Mouse (Mus musculus): ENCODE measurements around the gene Lrch1. TPM values are rescaled to one million over a fixed set of nuclear protein-coding genes. Genes with fewer than 3 reads are reported as not detected.
A peak's percentile ranks its signal among the peaks of the same experiment; 100 is the strongest.

Gene Lrch1
- polyA plus RNA-seq, 1 experiment from 2014 or later = 10.9 TPM

DNA sequence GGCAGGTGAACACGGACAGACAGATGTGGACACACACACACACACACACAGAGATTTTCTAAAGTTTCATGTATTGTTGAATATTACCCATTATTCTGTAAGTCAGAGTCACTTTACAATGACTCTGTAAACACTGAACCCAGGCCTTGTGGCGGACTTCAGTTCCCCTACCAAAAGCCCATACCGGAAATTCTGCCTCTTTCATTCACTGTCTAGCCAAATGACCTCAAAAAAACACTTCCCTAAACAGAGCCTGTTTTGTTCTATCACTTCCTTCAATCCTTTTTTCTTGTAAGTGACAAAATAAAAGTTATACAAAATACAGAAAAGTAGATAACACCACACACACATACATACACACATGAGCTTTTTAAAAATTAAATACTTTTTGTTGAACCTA lies 41.7 kb downstream of the Lrch1 start:
- H3K9ac ChIP-seq = no peak overlapping the region
- H3K4me1 ChIP-seq (replicated peaks) = peaks cover 35% of the 10 kb centered on the region
- H3K27ac ChIP-seq = no peak overlapping the region
- no peaks in the 10 kb centered on the region for H3K27me3 ChIP-seq
- ATAC-seq (replicated peaks; ENCODE audit: insufficient number of reproducible peaks, insufficient read depth, low FRiP score, low read depth) = no peak
- WGBS = 66% methylated on average over 3 of the region's 3 CpGs
- H3K4me3 ChIP-seq = no peak overlapping the region
- H3K9me3 ChIP-seq (replicated peaks) = no peaks in the 10 kb centered on the region
- no peaks in the 10 kb centered on the region for H3K36me3 ChIP-seq
- no peak overlapping the region for H3K4me2 ChIP-seq

DNA sequence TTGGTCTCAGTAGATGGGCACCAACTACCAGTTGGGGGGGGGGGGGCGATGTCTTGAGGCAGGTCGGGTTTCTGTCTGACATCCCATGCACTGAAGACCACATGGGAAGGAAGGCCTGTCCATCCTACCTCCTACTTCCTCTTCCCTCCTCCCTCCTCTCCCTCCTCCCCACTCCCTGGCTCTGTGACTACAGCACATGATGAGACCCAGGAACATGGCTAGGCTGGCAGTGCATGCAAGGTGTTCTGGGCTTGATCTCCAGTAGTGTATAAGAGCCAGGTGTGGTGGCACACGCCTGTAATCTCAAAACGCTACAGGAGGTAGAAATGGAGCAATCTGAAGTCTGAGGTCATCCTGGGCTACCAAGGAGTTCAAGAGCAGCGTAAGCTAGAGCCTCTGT lies 43.2 kb downstream of the Lrch1 start:
- H3K4me2 ChIP-seq = no peak overlapping the region
- H3K27me3 ChIP-seq = no peaks in the 10 kb centered on the region
- H3K36me3 ChIP-seq = no peaks in the 10 kb centered on the region
- H3K4me1 ChIP-seq (replicated peaks) = peaks cover 43% of the 10 kb centered on the region
- no peak for ATAC-seq (replicated peaks; ENCODE audit: insufficient number of reproducible peaks, insufficient read depth, low FRiP score, low read depth)
- H3K4me3 ChIP-seq = no peak overlapping the region
- no peak overlapping the region for H3K27ac ChIP-seq
- no peaks in the 10 kb centered on the region for H3K9me3 ChIP-seq (replicated peaks)
- WGBS = 84% methylated on average over 5 of the region's 5 CpGs
- H3K9ac ChIP-seq = no peak overlapping the region

DNA sequence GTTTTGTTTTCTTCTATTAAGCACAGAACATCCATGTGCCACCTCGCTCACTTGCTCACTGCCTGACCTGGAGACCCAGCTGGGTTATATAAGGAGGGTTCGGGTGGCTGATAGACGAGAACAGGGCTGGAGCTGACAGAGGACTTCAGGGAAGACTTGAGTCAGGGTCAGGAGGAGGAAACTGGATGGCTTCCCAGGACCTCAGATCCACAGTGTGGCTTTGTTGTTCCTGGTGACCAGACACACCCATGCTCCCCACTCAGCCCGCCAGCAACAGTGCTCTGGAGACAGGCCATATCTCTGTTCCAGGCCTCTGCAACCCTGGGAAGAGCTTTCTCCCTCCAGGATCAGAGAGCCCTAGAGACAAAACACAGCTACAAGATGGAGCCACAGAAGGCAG lies 44.6 kb downstream of the Lrch1 start:
- Histone ChIP-seq H3K27ac (peak overlapping the region; percentile 0; the same call in 1 of the 2 replicates), H3K4me1 (replicated peaks) (peaks cover 49% of the 10 kb centered on the region), H3K4me2 (no peak overlapping the region), H3K9me3 (replicated peaks) (no peaks in the 10 kb centered on the region), H3K4me3 (no peak overlapping the region), H3K36me3 (no peaks in the 10 kb centered on the region), H3K9ac (no peak overlapping the region), H3K27me3 (no peaks in the 10 kb centered on the region)
- ATAC-seq (replicated peaks; ENCODE audit: insufficient number of reproducible peaks, insufficient read depth, low FRiP score, low read depth) = peak; percentile 36; the same call in 1 of the 2 replicates
- 37% methylated on average over 4 of the region's 4 CpGs for WGBS

DNA sequence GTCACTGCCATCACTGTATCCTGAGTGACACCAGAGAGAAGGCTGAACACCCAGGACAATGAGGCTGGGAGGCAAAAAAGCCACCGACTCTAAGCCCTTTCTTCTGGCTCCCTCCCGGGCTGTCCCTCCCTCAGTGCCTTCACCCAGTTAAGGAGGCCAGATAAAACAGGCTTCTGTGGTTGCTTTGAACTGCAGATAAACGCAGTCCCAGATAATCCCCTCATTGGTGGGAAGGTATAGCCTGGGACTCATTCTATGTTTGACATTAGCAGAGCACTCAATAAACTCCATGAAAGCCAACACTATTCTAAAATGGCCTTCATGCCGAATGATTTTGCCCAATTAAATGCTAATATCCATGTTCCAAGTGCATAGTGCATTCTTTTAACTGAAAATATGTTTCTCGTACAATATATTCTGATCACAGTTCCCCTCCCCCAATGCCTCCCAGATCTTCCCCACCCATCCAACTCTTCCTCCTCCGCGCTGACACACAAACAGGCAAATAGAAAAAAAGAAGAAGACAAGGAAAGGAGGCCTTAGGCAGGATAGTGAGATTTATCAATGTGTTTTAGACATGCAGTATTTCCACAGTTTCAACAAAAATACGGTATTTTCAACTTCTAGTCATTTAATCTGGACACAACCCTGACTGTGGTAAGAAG lies 46.8 kb downstream of the Lrch1 start:
- no peaks in the 10 kb centered on the region for H3K36me3 ChIP-seq
- H3K9me3 ChIP-seq (replicated peaks) = no peaks in the 10 kb centered on the region
- 0 out of 2 replicates have a peak, but pooled peaks have one; percentile 3 for ATAC-seq (replicated peaks; ENCODE audit: insufficient number of reproducible peaks, insufficient read depth, low FRiP score, low read depth)
- WGBS = 57% methylated on average over 8 of the region's 8 CpGs
- no peak overlapping the region for H3K9ac ChIP-seq
- H3K4me3 ChIP-seq = no peak overlapping the region
- H3K27ac ChIP-seq = peak overlapping the region; percentile 77
- no peaks in the 10 kb centered on the region for H3K27me3 ChIP-seq
- H3K4me2 ChIP-seq = peak overlapping the region; percentile 38; the same call in 1 of the 2 replicates
- H3K4me1 ChIP-seq (replicated peaks) = peaks cover 44% of the 10 kb centered on the region

DNA sequence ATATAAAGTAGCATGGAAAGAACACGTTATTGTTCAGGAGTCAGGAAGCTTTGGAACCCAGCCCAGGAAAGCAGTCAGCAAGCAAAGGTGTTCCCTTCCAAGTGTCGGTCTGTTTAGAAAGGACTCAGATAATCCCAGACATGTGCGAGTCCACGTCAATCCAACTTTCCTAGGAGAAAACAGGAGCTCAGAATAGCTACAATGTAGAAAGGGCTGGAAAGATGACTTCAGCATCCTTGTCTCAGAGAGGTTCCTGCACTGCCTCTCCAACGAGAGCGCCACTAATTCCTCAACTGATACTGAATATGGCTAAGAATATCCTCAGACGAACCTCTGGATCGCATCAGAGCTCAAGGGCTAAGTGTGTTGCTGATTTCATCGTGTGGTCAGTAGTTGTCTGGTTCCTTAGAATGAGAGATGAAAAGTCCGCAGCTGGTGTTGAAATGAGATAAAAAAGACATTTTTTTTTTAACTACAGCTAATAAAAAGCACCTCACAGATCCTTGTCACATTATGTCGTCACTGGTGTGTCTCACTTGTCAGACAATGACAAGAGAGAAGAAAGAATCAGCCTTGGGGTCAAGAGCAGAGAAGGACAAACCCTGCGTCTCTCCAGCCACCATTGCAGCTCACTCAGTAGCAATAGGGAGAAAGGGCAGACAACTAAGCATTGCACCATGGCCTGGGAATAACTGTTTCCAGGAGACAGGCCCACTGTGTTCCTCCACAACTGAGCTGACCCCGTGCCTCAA lies 47.5 kb downstream of the Lrch1 start:
- Histone ChIP-seq H3K4me3 (0 out of 2 replicates have a peak overlapping the region, but pooled peaks have one; percentile 3), H3K36me3 (no peaks in the 10 kb centered on the region), H3K27me3 (no peaks in the 10 kb centered on the region), H3K27ac (peak overlapping the region; percentile 77), H3K4me1 (replicated peaks) (peaks cover 44% of the 10 kb centered on the region), H3K4me2 (peak overlapping the region; percentile 38), H3K9ac (no peak overlapping the region), H3K9me3 (replicated peaks) (no peaks in the 10 kb centered on the region)
- ATAC-seq (replicated peaks; ENCODE audit: insufficient number of reproducible peaks, insufficient read depth, low FRiP score, low read depth) = peak; percentile 72
- 19% methylated on average over 13 of the region's 13 CpGs for WGBS

DNA sequence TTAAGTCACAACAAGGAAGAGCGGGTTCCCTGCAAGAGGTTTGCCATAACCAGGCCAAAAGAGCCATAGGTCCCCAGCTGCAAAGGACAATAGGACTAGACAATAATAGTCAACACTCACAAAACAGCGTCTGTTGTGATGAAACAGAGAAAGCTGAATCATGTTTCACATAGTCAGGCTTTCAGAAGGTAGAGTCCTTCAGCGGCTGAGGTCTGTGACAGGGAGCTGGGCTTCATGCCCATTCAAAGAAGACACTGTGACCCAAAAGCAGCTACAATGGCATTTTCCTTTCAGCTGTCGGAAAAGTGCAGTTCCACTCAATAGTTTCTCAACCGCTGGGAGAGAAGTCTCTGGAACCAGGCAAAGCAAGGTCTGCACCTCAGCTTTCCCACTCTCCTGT lies 48.7 kb downstream of the Lrch1 start:
- WGBS = 75% methylated on average over 5 of the region's 5 CpGs
- H3K4me3 ChIP-seq = no peak overlapping the region
- ATAC-seq (replicated peaks; ENCODE audit: insufficient number of reproducible peaks, insufficient read depth, low FRiP score, low read depth) = no peak
- no peaks in the 10 kb centered on the region for H3K27me3 ChIP-seq
- H3K9me3 ChIP-seq (replicated peaks) = no peaks in the 10 kb centered on the region
- no peaks in the 10 kb centered on the region for H3K36me3 ChIP-seq
- peak overlapping the region; percentile 77; the same call in 1 of the 2 replicates for H3K27ac ChIP-seq
- H3K9ac ChIP-seq = no peak overlapping the region
- H3K4me2 ChIP-seq = no peak overlapping the region
- peaks cover 41% of the 10 kb centered on the region for H3K4me1 ChIP-seq (replicated peaks)

DNA sequence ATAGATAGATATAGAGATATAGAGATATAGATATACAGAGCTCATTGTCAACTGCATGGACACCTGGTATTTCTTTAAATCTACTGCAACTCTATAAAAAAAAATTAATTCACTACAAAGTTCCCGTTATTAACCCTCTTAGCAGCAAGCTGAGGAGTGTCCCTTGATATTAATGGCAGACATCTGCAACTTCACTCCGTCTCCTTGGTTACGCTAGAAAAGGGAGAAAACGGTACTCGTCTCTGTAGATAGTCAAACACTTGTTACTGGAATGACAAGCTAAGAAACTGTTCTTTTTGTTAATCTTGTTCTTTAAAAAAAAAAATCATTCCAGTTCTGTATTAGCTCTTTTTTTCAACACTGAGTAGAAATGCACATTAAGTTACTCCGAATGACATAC lies 54.0 kb downstream of the Lrch1 start:
- no peaks in the 10 kb centered on the region for H3K9me3 ChIP-seq (replicated peaks)
- H3K27me3 ChIP-seq = no peaks in the 10 kb centered on the region
- no peaks in the 10 kb centered on the region for H3K36me3 ChIP-seq
- no peak overlapping the region for H3K9ac ChIP-seq
- no peak overlapping the region for H3K4me2 ChIP-seq
- no peak overlapping the region for H3K27ac ChIP-seq
- peaks cover 31% of the 10 kb centered on the region for H3K4me1 ChIP-seq (replicated peaks)
- 74% methylated on average over 6 of the region's 6 CpGs for WGBS
- no peak overlapping the region for H3K4me3 ChIP-seq
- no peak for ATAC-seq (replicated peaks; ENCODE audit: insufficient number of reproducible peaks, insufficient read depth, low FRiP score, low read depth)

DNA sequence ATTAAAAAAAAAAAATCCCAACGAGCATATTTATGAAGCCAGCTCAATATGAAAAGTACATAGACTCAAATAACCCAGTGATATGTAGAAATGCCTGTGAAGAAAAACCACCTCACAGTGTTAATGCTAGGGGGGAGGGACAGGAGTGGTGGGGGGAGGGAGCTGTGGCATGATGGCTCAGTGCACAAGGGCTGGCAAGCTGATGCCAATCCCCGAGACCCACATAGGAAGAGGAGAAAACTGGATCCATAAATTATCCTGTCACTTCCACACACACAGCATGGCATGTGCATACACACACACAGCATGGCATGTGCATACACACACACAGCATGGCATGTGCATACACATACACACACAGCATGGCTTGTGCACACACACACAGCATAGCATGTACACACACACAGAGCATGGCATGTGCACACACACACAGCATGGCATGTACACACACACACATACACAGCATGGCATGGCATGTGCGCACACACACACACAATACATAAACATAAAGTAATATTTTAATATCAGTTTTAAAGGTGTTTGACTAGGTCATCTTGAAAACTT lies 54.5 kb downstream of the Lrch1 start:
- ATAC-seq (replicated peaks; ENCODE audit: insufficient number of reproducible peaks, insufficient read depth, low FRiP score, low read depth) = no peak
- H3K27me3 ChIP-seq = no peaks in the 10 kb centered on the region
- WGBS = 81% methylated on average over 3 of the region's 3 CpGs
- H3K36me3 ChIP-seq = no peaks in the 10 kb centered on the region
- H3K4me2 ChIP-seq = no peak overlapping the region
- H3K9me3 ChIP-seq (replicated peaks) = no peaks in the 10 kb centered on the region
- H3K4me3 ChIP-seq = no peak overlapping the region
- H3K27ac ChIP-seq = no peak overlapping the region
- H3K9ac ChIP-seq = no peak overlapping the region
- H3K4me1 ChIP-seq (replicated peaks) = peaks cover 28% of the 10 kb centered on the region

DNA sequence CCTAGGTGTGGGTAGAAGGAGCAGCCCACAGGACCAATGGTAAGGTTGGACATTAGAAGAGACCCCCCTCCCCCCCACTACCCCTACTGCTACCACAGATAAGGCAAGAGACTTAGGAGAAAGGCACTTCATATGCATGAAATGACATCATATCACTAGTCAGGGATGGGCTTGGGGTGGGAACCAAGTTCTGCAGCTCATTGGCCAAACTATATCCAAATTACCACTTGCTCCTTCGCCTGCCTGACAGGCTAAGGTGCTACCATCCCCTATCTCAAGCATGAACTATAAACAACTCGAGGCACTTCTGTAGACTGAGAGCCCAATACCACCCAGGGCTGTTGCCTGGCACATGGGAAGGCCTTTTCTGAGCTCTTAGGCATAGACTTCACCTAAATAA lies 58.4 kb downstream of the Lrch1 start:
- Histone ChIP-seq H3K4me2 (no peak overlapping the region), H3K27me3 (no peaks in the 10 kb centered on the region), H3K36me3 (no peaks in the 10 kb centered on the region), H3K4me3 (no peak overlapping the region), H3K9ac (no peak overlapping the region), H3K27ac (no peak overlapping the region), H3K9me3 (replicated peaks) (no peaks in the 10 kb centered on the region), H3K4me1 (replicated peaks) (peaks cover 51% of the 10 kb centered on the region)
- ATAC-seq (replicated peaks; ENCODE audit: insufficient number of reproducible peaks, insufficient read depth, low FRiP score, low read depth) = no peak
- WGBS = 73% methylated on average over 2 of the region's 2 CpGs

DNA sequence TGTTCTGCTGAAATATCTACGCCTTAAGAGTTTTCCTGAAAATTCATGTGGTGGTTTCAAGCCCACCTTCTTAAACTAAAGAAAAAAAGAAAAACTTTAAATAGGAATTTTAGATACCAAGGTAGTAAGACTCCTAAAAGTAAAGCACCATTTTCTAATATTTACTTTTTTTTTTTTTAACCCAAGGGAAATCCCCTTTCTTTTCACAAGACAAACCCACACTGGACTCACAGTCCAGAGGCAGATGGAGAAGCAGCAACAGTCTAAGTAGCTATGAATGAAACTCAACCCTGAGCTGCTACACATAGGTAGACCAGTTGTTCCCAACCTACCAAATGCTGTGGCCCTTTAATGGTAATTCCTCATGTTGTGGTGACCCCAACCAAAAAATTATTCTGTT lies 59.6 kb downstream of the Lrch1 start:
- H3K4me1 ChIP-seq (replicated peaks) = peaks cover 59% of the 10 kb centered on the region
- ATAC-seq (replicated peaks; ENCODE audit: insufficient number of reproducible peaks, insufficient read depth, low FRiP score, low read depth) = no peak
- H3K27ac ChIP-seq = no peak overlapping the region
- H3K4me3 ChIP-seq = no peak overlapping the region
- no peak overlapping the region for H3K9ac ChIP-seq
- H3K36me3 ChIP-seq = no peaks in the 10 kb centered on the region
- no peak overlapping the region for H3K4me2 ChIP-seq
- WGBS = 98% methylated on average over 1 of the region's 1 CpGs
- no peaks in the 10 kb centered on the region for H3K9me3 ChIP-seq (replicated peaks)
- no peaks in the 10 kb centered on the region for H3K27me3 ChIP-seq

DNA sequence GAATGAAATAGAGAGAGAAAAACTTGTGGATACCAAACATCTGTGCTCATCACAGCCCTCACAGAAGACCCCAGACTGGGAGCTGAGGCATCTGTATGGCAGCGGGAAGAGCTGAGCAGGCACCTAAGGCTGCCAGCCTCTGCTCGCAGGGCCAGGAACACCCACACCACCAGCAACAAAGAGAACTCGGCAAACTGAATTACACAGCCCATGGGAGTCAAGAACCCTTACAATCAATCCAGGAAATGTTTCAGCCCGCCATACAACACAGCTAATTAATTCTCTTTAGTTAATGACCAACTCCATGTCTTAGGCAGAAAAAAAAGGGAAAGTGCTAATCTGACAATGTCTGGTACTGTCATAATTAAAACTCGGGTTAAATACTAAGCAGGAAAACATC lies 61.2 kb downstream of the Lrch1 start:
- no peak for ATAC-seq (replicated peaks; ENCODE audit: insufficient number of reproducible peaks, insufficient read depth, low FRiP score, low read depth)
- no peak overlapping the region for H3K4me3 ChIP-seq
- H3K4me2 ChIP-seq = no peak overlapping the region
- no peaks in the 10 kb centered on the region for H3K9me3 ChIP-seq (replicated peaks)
- no peak overlapping the region for H3K9ac ChIP-seq
- no peaks in the 10 kb centered on the region for H3K27me3 ChIP-seq
- WGBS = 75% methylated on average over 5 of the region's 5 CpGs
- no peaks in the 10 kb centered on the region for H3K36me3 ChIP-seq
- H3K4me1 ChIP-seq (replicated peaks) = peaks cover 70% of the 10 kb centered on the region
- H3K27ac ChIP-seq = no peak overlapping the region

All from heart, embryonic 15.5 days (tissue).